Mouse (Mus musculus) retina, embryonic 14.5 days (tissue): Measurements from ENCODE around the gene Thoc3.
A peak's percentile ranks its signal among the peaks of the same experiment; 100 is the strongest.

Experiments used
- DNase-seq: peaks from one replicate; pipeline ENCODE4 v3.0.0-alpha.2; 2015; ENCODE audit warnings: low spot score

Gene Thoc3

GRCm38 (mm10) chr13:54443693-54444092 is 25.0 kb downstream of the Thoc3 start:
- DNase-seq, result no peak

- DNase-seq, result no peak
Measured at GRCm38 (mm10) chr13:54439912-54440311, 28.7 kb downstream of the Thoc3 start.

- no peak for DNase-seq
Measured at GRCm38 (mm10) chr13:54438814-54439213, 29.8 kb downstream of the Thoc3 start.

GRCm38 (mm10) chr13:54437083-54437482 is 31.6 kb downstream of the Thoc3 start:
- no peak for DNase-seq

GRCm38 (mm10) chr13:54436666-54437065 is 32.0 kb downstream of the Thoc3 start:
- DNase-seq, result no peak

GRCm38 (mm10) chr13:54431161-54431560 is 37.5 kb downstream of the Thoc3 start:
- DNase-seq, result no peak

- no peak for DNase-seq
Measured at GRCm38 (mm10) chr13:54430051-54430450, 38.6 kb downstream of the Thoc3 start.

- DNase-seq, result no peak
Measured at GRCm38 (mm10) chr13:54428771-54429170, 39.9 kb downstream of the Thoc3 start.

- no peak for DNase-seq
Measured at GRCm38 (mm10) chr13:54426781-54427655, 41.6 kb downstream of the Thoc3 start.

GRCm38 (mm10) chr13:54425269-54425668 is 43.4 kb downstream of the Thoc3 start:
- no peak for DNase-seq

- peak; percentile 35 for DNase-seq
Measured at GRCm38 (mm10) chr13:54420226-54420625, 48.4 kb downstream of the Thoc3 start.

GRCm38 (mm10) chr13:54418781-54419327 is 49.8 kb downstream of the Thoc3 start:
- peak; percentile 71 for DNase-seq

- DNase-seq, result no peak
Measured at GRCm38 (mm10) chr13:54415059-54415458, 53.6 kb downstream of the Thoc3 start.

- DNase-seq, result no peak
Measured at GRCm38 (mm10) chr13:54412721-54413120, 55.9 kb downstream of the Thoc3 start.

- peak; percentile 32 for DNase-seq
Measured at GRCm38 (mm10) chr13:54412236-54412635, 56.4 kb downstream of the Thoc3 start.

GRCm38 (mm10) chr13:54411656-54412055 is 57.0 kb downstream of the Thoc3 start:
- DNase-seq, result no peak
